Mouse (Mus musculus) lung, embryonic 14.5 days (tissue): ENCODE measurements at regions not wholly inside any gene's neighbourhood (a gene's known extent, or its start where the extent isn't known, plus 50 kb on each side); places are given as distances from the start of the nearest gene placed in this dataset.
A peak's percentile ranks its signal among the peaks of the same experiment; 100 is the strongest.

ENCODE experiments used
- ATAC-seq: fragments of 200-750 bp; cut with Nextera tagmentation; 2 replicates; pipeline ENCODE4 v1.8.0; 2017; ENCODE audit warnings: mild to moderate bottlenecking, moderate TSS enrichment, moderate library complexity; ENCODE audit not compliant: insufficient read depth
- DNase-seq: peaks from one replicate; pipeline ENCODE4 v3.0.0-alpha.2; 2015
- H3K27ac ChIP-seq: fragments of 300-500 bp; sonication (generic); 2 replicates; pipeline ENCODE4 v1.5.1; 2014; ENCODE audit warnings: low read depth, mild to moderate bottlenecking, moderate library complexity
- H3K27me3 ChIP-seq: fragments of 300-500 bp; sonication (generic); 2 replicates; pipeline ENCODE4 v1.6.1; 2014; ENCODE audit warnings: low read length, control low read depth; ENCODE audit not compliant: insufficient read depth
- H3K36me3 ChIP-seq: fragments of 300-500 bp; sonication (generic); 2 replicates; pipeline ENCODE4 v1.6.1; 2014; ENCODE audit warnings: control low read depth; ENCODE audit not compliant: insufficient read depth
- H3K4me1 ChIP-seq: fragments of 300-500 bp; sonication (generic); 2 replicates; pipeline ENCODE4 v1.6.1; 2014; ENCODE audit warnings: antibody characterized with exemption, control low read depth; ENCODE audit not compliant: insufficient read depth
- H3K4me2 ChIP-seq: fragments of 300-500 bp; sonication (generic); 2 replicates; pipeline ENCODE4 v1.6.1; 2014; ENCODE audit warnings: mild to moderate bottlenecking
- H3K4me3 ChIP-seq: fragments of 300-500 bp; sonication (generic); 2 replicates; pipeline ENCODE4 v1.5.1; 2014; ENCODE audit warnings: low read depth, low read length
- H3K9ac ChIP-seq: fragments of 300-500 bp; sonication (generic); 2 replicates; pipeline ENCODE4 v1.6.1; 2014
- H3K9me3 ChIP-seq: fragments of 300-500 bp; sonication (generic); 2 replicates; pipeline ENCODE4 v1.6.1; 2016; ENCODE audit warnings: low read depth, low read length, control low read depth
- CTCF ChIP-seq: IDR thresholded peaks from 2 replicates; pipeline ENCODE4 v1.5.1; 2016; ENCODE audit warnings: antibody characterized with exemption, low read depth
- WGBS: fragments of 180-500 bp; shearing (Covaris S2); extraction: QIAGEN DNeasy Blood & Tissue Kit; methylation state at CpG from one replicate; pipeline ENCODE4 v1.1.7; 2014; 5-methylcytosine and 5-hydroxymethylcytosine counted together

- Histone ChIP-seq H3K4me3 (no peak overlapping the region), H3K9me3 (no peaks in the 10 kb centered on the region), H3K27ac (no peak overlapping the region), H3K36me3 (no peaks in the 10 kb centered on the region), H3K9ac (no peak overlapping the region), H3K4me2 (no peak overlapping the region), H3K4me1 (no peaks in the 10 kb centered on the region), H3K27me3 (no peaks in the 10 kb centered on the region)
- TF ChIP-seq CTCF, result peak; percentile 93
- ATAC-seq, result no peak
- DNase-seq, result peak; percentile 85
- WGBS, result 36% methylated on average over 11 of the region's 11 CpGs
Observed at GRCm38 (mm10) chr10:97339866-97340706, 139.3 kb upstream of the Dcn start.

DNA sequence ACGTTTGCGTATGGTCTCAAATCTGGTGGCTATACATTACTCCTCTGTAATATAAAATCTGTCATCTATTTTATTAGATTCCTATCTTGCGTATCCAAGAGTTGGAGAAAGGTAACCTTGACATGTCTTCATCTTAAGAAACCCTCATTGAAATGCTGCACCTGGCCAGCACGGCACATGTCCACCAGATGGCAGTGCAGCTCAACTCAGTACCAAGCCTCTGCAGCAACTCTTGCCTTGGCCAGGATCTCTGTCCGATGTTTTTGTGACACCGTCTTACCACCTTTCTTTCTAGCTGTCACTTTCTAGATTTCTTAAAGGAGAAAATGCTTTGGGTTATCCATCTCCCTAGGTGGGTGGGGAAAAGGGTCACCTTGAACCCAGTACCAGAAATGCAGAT is 134.1 kb upstream of the Dcn start:
- ATAC-seq (peak; percentile 69), DNase-seq (peak; percentile 92)
- H3K27me3 ChIP-seq, result no peaks in the 10 kb centered on the region
- no peaks in the 10 kb centered on the region for H3K9me3 ChIP-seq
- no peak overlapping the region for H3K4me3 ChIP-seq
- no peaks in the 10 kb centered on the region for H3K36me3 ChIP-seq
- no peak overlapping the region for H3K9ac ChIP-seq
- H3K4me2 ChIP-seq, result no peak overlapping the region
- TF ChIP-seq CTCF, result peak; percentile 97
- 24% methylated on average over 6 of the region's 6 CpGs for WGBS
- no peak overlapping the region for H3K27ac ChIP-seq
- no peaks in the 10 kb centered on the region for H3K4me1 ChIP-seq

DNA sequence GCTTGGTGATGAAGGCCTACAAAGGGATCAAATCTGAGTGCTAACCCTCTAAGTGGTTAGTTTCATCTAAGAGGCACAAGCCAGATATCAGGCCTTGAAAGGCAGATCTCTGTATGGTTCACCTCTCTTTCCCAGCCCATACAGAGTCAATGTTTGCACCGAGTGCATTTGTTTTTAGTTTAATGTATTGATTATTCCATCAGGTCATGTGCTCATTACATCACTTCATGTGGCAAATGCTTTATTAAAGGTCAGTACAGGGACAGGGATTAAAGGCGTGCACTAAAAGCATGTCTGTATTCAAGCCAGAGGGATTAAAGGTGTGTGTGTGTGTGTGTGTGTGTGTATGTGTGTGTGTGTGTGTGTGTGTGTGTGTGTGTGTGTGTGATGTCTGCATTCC is 132.5 kb upstream of the Dcn start:
- Histone ChIP-seq H3K9ac (no peak overlapping the region), H3K4me2 (no peak overlapping the region), H3K36me3 (no peaks in the 10 kb centered on the region), H3K27ac (no peak overlapping the region), H3K4me3 (no peak overlapping the region), H3K4me1 (no peaks in the 10 kb centered on the region), H3K9me3 (no peaks in the 10 kb centered on the region), H3K27me3 (no peaks in the 10 kb centered on the region)
- no peak for TF ChIP-seq CTCF
- no peak for DNase-seq
- no peak for ATAC-seq
- 77% methylated on average over 2 of the region's 2 CpGs for WGBS

GRCm38 (mm10) chr10:97368625-97369024 is 110.8 kb upstream of the Dcn start:
- Histone ChIP-seq H3K4me1 (no peaks in the 10 kb centered on the region), H3K4me3 (no peak overlapping the region), H3K9ac (no peak overlapping the region), H3K9me3 (no peaks in the 10 kb centered on the region), H3K36me3 (no peaks in the 10 kb centered on the region), H3K27me3 (no peaks in the 10 kb centered on the region), H3K4me2 (no peak overlapping the region), H3K27ac (no peak overlapping the region)
- DNase-seq (peak; percentile 21), ATAC-seq (no peak)
- 57% methylated on average over 3 of the region's 3 CpGs for WGBS
- peak; percentile 18; the same call in 1 of the 2 replicates for TF ChIP-seq CTCF

DNA sequence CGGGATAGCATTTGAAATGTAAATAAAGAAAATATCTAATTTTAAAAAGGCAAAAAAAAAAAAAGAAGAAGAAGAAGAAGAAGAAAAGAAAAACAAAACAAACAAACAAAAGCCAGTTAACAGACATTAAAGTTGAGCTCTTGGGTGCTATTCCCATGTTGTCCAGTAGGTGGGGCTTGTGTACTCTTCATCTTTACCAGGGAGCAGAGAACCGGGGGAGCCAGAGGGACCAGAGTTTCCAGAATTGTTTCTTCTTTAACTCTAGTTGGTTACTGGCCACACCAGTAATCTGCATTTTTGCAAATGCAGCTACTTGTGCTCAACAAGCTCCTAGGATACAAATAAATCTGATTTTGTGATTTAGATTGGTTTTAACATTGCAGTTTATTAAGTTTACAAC is 103.6 kb upstream of the Dcn start:
- Histone ChIP-seq H3K9ac (no peak overlapping the region), H3K4me2 (no peak overlapping the region), H3K4me1 (no peaks in the 10 kb centered on the region), H3K4me3 (no peak overlapping the region), H3K27ac (no peak overlapping the region), H3K36me3 (no peaks in the 10 kb centered on the region), H3K9me3 (no peaks in the 10 kb centered on the region), H3K27me3 (no peaks in the 10 kb centered on the region)
- peak; percentile 89 for TF ChIP-seq CTCF
- ATAC-seq (peak; percentile 52), DNase-seq (peak; percentile 94)
- 14% methylated on average over 2 of the region's 2 CpGs for WGBS

- no peak overlapping the region for H3K4me2 ChIP-seq
- WGBS, result 42% methylated on average over 4 of the region's 4 CpGs
- H3K9me3 ChIP-seq, result no peaks in the 10 kb centered on the region
- DNase-seq (peak; percentile 24), ATAC-seq (no peak)
- no peak overlapping the region for H3K4me3 ChIP-seq
- no peaks in the 10 kb centered on the region for H3K36me3 ChIP-seq
- TF ChIP-seq CTCF, result no peak
- 0 out of 2 replicates have a peak overlapping the region, but pooled peaks have one; percentile 43 for H3K27ac ChIP-seq
- no peaks in the 10 kb centered on the region for H3K27me3 ChIP-seq
- H3K9ac ChIP-seq, result no peak overlapping the region
- no peaks in the 10 kb centered on the region for H3K4me1 ChIP-seq
Observed at GRCm38 (mm10) chr10:97376376-97376775, 103.0 kb upstream of the Dcn start.

DNA sequence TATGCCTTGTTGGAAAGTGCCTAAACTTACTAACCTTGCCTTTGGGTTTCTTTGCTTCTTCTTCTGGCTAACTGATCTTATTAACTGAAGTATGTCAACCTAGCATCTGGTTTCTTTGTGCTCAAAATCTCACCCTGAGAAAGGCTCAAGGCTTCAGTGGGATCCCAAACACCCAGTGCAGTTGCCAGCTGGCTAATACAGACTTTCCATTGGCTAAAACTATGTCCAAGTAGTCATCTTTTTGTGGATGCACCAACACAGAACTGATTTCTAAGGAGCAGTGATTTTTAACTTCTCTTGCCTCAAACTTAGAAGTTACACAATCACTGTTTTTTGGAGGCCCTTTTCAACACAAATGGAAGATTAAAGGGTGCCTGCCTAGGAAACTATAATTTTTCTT is 97.8 kb upstream of the Dcn start:
- no peak for TF ChIP-seq CTCF
- Histone ChIP-seq H3K9ac (no peak overlapping the region), H3K27ac (no peak overlapping the region), H3K27me3 (no peaks in the 10 kb centered on the region), H3K4me1 (no peaks in the 10 kb centered on the region), H3K4me2 (no peak overlapping the region), H3K9me3 (no peaks in the 10 kb centered on the region), H3K36me3 (no peaks in the 10 kb centered on the region), H3K4me3 (no peak overlapping the region)
- DNase-seq, result no peak
- no peak for ATAC-seq
